Mouse (Mus musculus) brain, embryonic 14.5 days (tissue): ENCODE data around the gene Exosc2. TPM values are rescaled to one million over a fixed set of nuclear protein-coding genes. Genes with fewer than 3 reads are reported as not detected.
A peak's percentile ranks its signal among the peaks of the same experiment; 100 is the strongest.
"Not testable (repeated sequence)": the region's sequence is repeated elsewhere in the genome, so short reads cannot be mapped to it uniquely, and the experiment has no call there.

Experiments
- DNase-seq: peaks from one replicate; pipeline ENCODE4 v3.0.0-alpha.2; 2011; ENCODE audit warnings: low read depth
- CTCF ChIP-seq: fragments of 200-500 bp; IDR thresholded peaks from 2 replicates; pipeline ENCODE4 v1.5.1; 2012; ENCODE audit warnings: inconsistent platforms, mild to moderate bottlenecking, moderate library complexity, borderline replicate concordance; ENCODE audit not compliant: insufficient read depth, insufficient read length; ENCODE audit errors: extremely low read depth
- POLR2A ChIP-seq: fragments of 200-500 bp; IDR thresholded peaks from 2 replicates; pipeline ENCODE4 v1.6.1; 2012; ENCODE audit warnings: mild to moderate bottlenecking, inconsistent platforms, borderline replicate concordance; ENCODE audit not compliant: poor library complexity, insufficient read depth, insufficient read length, severe bottlenecking; ENCODE audit errors: extremely low read depth
- polyA plus RNA-seq: library from polyadenylated mRNA; depleted of rRNA; stranded (reverse); fragments of >200 nt; gene quantifications from 2 replicates; pipeline ENCODE4 v1.2.3, GENCODE M21; 2012

The Exosc2 gene
- polyA plus RNA-seq, 1 experiment: 36.6 TPM

- TF ChIP-seq CTCF (no peak), POLR2A (no peak)
- DNase-seq: no peak
Observed at GRCm38 (mm10) chr2:31641508-31641830, 29.0 kb upstream of the Exosc2 start.

GRCm38 (mm10) chr2:31641929-31642328, 28.6 kb upstream of the Exosc2 start:
- TF ChIP-seq POLR2A (no peak), CTCF (no peak)
- DNase-seq: peak; percentile 3

- DNase-seq: peak; percentile 83
- TF ChIP-seq POLR2A: no peak
- no peak for TF ChIP-seq CTCF
Observed at GRCm38 (mm10) chr2:31653971-31654853, 16.3 kb upstream of the Exosc2 start.

GRCm38 (mm10) chr2:31654854-31655559, 15.5 kb upstream of the Exosc2 start:
- DNase-seq: peak; percentile 63
- peak; percentile 61 for TF ChIP-seq CTCF
- TF ChIP-seq POLR2A: no peak

GRCm38 (mm10) chr2:31656374-31656773, 14.1 kb upstream of the Exosc2 start:
- no peak for TF ChIP-seq CTCF
- TF ChIP-seq POLR2A: no peak
- DNase-seq: no peak

- TF ChIP-seq CTCF (no peak), POLR2A (no peak)
- no peak for DNase-seq
Observed at GRCm38 (mm10) chr2:31662939-31663803, 7.3 kb upstream of the Exosc2 start.

GRCm38 (mm10) chr2:31663804-31664180, 6.7 kb upstream of the Exosc2 start:
- no peak for DNase-seq
- TF ChIP-seq POLR2A (no peak), CTCF (no peak)

- DNase-seq: peak; percentile 46
- TF ChIP-seq CTCF: peak; percentile 66
- no peak for TF ChIP-seq POLR2A
Observed at GRCm38 (mm10) chr2:31667332-31667731, 3.2 kb upstream of the Exosc2 start.

GRCm38 (mm10) chr2:31678641-31679040, 8.1 kb downstream of the Exosc2 start:
- TF ChIP-seq POLR2A: no peak
- TF ChIP-seq CTCF: no peak

GRCm38 (mm10) chr2:31681051-31681707, 10.7 kb downstream of the Exosc2 start:
- not testable (repeated sequence) for DNase-seq

More at GRCm38 (mm10) chr2:31678641-31679040, 8.1 kb downstream of the Exosc2 start:
- no peak for DNase-seq

- TF ChIP-seq CTCF (no peak), POLR2A (no peak)
- DNase-seq: no peak
Observed at GRCm38 (mm10) chr2:31681731-31682235, 11.3 kb downstream of the Exosc2 start.

- TF ChIP-seq CTCF (peak; percentile 73; the same call in 1 of the 2 replicates), POLR2A (no peak)
- peak; percentile 87 for DNase-seq
Observed at GRCm38 (mm10) chr2:31683666-31684065, 13.2 kb downstream of the Exosc2 start.
